Mouse (Mus musculus) stomach, postnatal 0 days (tissue): ENCODE data around the gene Sprn. TPM values are rescaled to one million over a fixed set of nuclear protein-coding genes. Genes with fewer than 3 reads are reported as not detected.

Experiments
- ATAC-seq: fragments of 200-750 bp; cut with Nextera tagmentation; 2 replicates; pipeline ENCODE4 v1.8.0; 2017; ENCODE audit not compliant: low FRiP score, low TSS enrichment
- DNase-seq: peaks from one replicate; pipeline ENCODE4 v3.0.0-alpha.2; 2016; ENCODE audit warnings: low spot score
- H3K27ac ChIP-seq: fragments of 300-500 bp; sonication (generic); replicated peaks from 2 replicates; pipeline ENCODE4 v1.5.1; 2014; ENCODE audit warnings: mild to moderate bottlenecking, control low read depth
- H3K27me3 ChIP-seq: fragments of 300-500 bp; sonication (generic); 2 replicates; pipeline ENCODE4 v1.6.1; 2014; ENCODE audit warnings: low read length; ENCODE audit not compliant: control insufficient read depth, insufficient read depth
- H3K36me3 ChIP-seq: fragments of 300-500 bp; sonication (generic); 2 replicates; pipeline ENCODE4 v1.6.1; 2014; ENCODE audit warnings: low read length, mixed read lengths; ENCODE audit not compliant: control insufficient read depth, insufficient read depth
- H3K4me1 ChIP-seq: fragments of 300-500 bp; sonication (generic); replicated peaks from 2 replicates; pipeline ENCODE4 v1.6.1; 2014; ENCODE audit warnings: antibody characterized with exemption; ENCODE audit not compliant: control insufficient read depth, insufficient read depth
- H3K4me2 ChIP-seq: fragments of 300-500 bp; sonication (generic); replicated peaks from 2 replicates; pipeline ENCODE4 v1.6.1; 2014; ENCODE audit warnings: low read depth, mild to moderate bottlenecking, control low read depth, moderate library complexity
- H3K4me3 ChIP-seq: fragments of 300-500 bp; sonication (generic); 2 replicates; pipeline ENCODE4 v1.5.1; 2014; ENCODE audit warnings: low read depth, low read length, control low read depth
- H3K9ac ChIP-seq: fragments of 300-500 bp; sonication (generic); 2 replicates; pipeline ENCODE4 v1.6.1; 2014; ENCODE audit warnings: mild to moderate bottlenecking, low read length, control low read depth, mixed read lengths
- H3K9me3 ChIP-seq: fragments of 300-500 bp; sonication (generic); 2 replicates; pipeline ENCODE4 v1.6.1; 2016; ENCODE audit warnings: low read length; ENCODE audit not compliant: control insufficient read depth
- CTCF ChIP-seq: IDR thresholded peaks from 2 replicates; pipeline ENCODE4 v1.5.1; 2016; ENCODE audit warnings: antibody characterized with exemption, low read depth, mild to moderate bottlenecking, moderate library complexity
- EP300 ChIP-seq: optimal IDR thresholded peaks from 2 replicates; pipeline ENCODE3; 2016; ENCODE audit warnings: antibody characterized with exemption
- WGBS: fragments of 180-500 bp; shearing (Covaris S2); extraction: QIAGEN DNeasy Blood & Tissue Kit; methylation state at CpG from one replicate; pipeline ENCODE4 v1.1.7; 2014; 5-methylcytosine and 5-hydroxymethylcytosine counted together
- polyA plus RNA-seq: library from polyadenylated mRNA; unstranded; fragments of >200 nt; fragmentation: Nextera tagmentation; extraction: Ambion mirVana; gene quantifications from 2 replicates; pipeline ENCODE4 v1.2.1, GENCODE M21; 2015

The Sprn gene
- polyA plus RNA-seq, 1 experiment from 2014 or later: 0.90 TPM

GRCm38 (mm10) chr7:140101993-140102860 lies 52.5 kb downstream of the Sprn start, which contains the start of gene Fuom:
TSS of gene Fuom (minus strand) at chr7:140102441.
- Histone ChIP-seq H3K9me3 (no peaks in the 10 kb centered on the region), H3K27me3 (no peaks in the 10 kb centered on the region), H3K27ac (0 out of 2 replicates have a peak within 1 kb of the TSS, but pooled peaks have one; percentile 2), H3K9ac (peak within 1 kb of the TSS; percentile 9), H3K36me3 (peaks cover 7% of the 10 kb centered on the region; the same call in 1 of the 2 replicates), H3K4me3 (peak within 1 kb of the TSS; percentile 33), H3K4me2 (peak within 1 kb of the TSS; percentile 54), H3K4me1 (no peaks in the 10 kb centered on the region)
- WGBS: under 1% methylated on average over 30 of the region's 30 CpGs
- ATAC-seq (peak; percentile 94), DNase-seq (peak; percentile 89)
- no peak for TF ChIP-seq EP300
- peak; percentile 17; the same call in 1 of the 2 replicates for TF ChIP-seq CTCF

- Histone ChIP-seq H3K36me3 (peaks cover 7% of the 10 kb centered on the region; the same call in 1 of the 2 replicates), H3K4me1 (no peaks in the 10 kb centered on the region), H3K9ac (peak overlapping the region; percentile 9), H3K27me3 (no peaks in the 10 kb centered on the region), H3K4me2 (peak overlapping the region; percentile 54), H3K27ac (no peak overlapping the region), H3K4me3 (peak overlapping the region; percentile 33), H3K9me3 (no peaks in the 10 kb centered on the region)
- 74% methylated on average over 10 of the region's 10 CpGs for WGBS
- no peak for TF ChIP-seq EP300
- no peak for TF ChIP-seq CTCF
- no peak for DNase-seq
- no peak for ATAC-seq
These were observed 53.2 kb downstream of the Sprn start for GRCm38 (mm10) chr7:140101498-140101897.

Other genes starting within 250 kb of the Sprn start
- 0.13 TPM in 1 of 2 replicates, not detected in the other for gene Utf1, start 211.1 kb downstream of the Sprn start, polyA plus RNA-seq
- gene 6430531B16Rik, start 176.1 kb downstream of the Sprn start, polyA plus RNA-seq: 0.11 and 0.17 TPM in 2 replicates
- gene Adam8, start 162.3 kb downstream of the Sprn start, polyA plus RNA-seq: 0.85 and 1.1 TPM in 2 replicates
- gene Zfp511, start 118.5 kb downstream of the Sprn start, polyA plus RNA-seq: 19.7 and 20.7 TPM in 2 replicates
- 17.7 and 20.1 TPM in 2 replicates for gene Tubgcp2, start 118.2 kb downstream of the Sprn start, polyA plus RNA-seq
- gene Msx3, start 105.8 kb downstream of the Sprn start, polyA plus RNA-seq: 0.04 TPM in 1 of 2 replicates, not detected in the other
- gene Caly, start 72.3 kb downstream of the Sprn start, polyA plus RNA-seq: 4.5 and 5.6 TPM in 2 replicates
- 24.4 and 45.2 TPM in 2 replicates for gene Prap1, start 61.5 kb downstream of the Sprn start, polyA plus RNA-seq
- gene Fuom, start 52.4 kb downstream of the Sprn start, polyA plus RNA-seq: 41.2 and 44.5 TPM in 2 replicates
- gene Paox, start 39.1 kb downstream of the Sprn start, polyA plus RNA-seq: 27.7 and 27.8 TPM in 2 replicates
- 139 and 143 TPM in 2 replicates for gene Echs1, start 38.4 kb downstream of the Sprn start, polyA plus RNA-seq
- gene Mtg1, start 17.3 kb downstream of the Sprn start, polyA plus RNA-seq: 19.8 and 20.6 TPM in 2 replicates
- not detected in 2 replicates for gene Olfr522, start 9.9 kb upstream of the Sprn start, polyA plus RNA-seq
- not detected in 2 replicates for gene Olfr523, start 18.3 kb upstream of the Sprn start, polyA plus RNA-seq
- gene Olfr524, start 51.1 kb upstream of the Sprn start, polyA plus RNA-seq: not detected in 2 replicates
- gene Cd163l1, start 63.4 kb upstream of the Sprn start, polyA plus RNA-seq: 0.11 TPM in 2 replicates
- not detected in 2 replicates for gene 5830411N06Rik, start 92.4 kb upstream of the Sprn start, polyA plus RNA-seq
- 0.02 TPM in 1 of 2 replicates, not detected in the other for gene Olfr525, start 166.0 kb upstream of the Sprn start, polyA plus RNA-seq
- gene Olfr527, start 179.1 kb upstream of the Sprn start, polyA plus RNA-seq: not detected in 2 replicates
- not detected in 2 replicates for gene Olfr60, start 206.8 kb upstream of the Sprn start, polyA plus RNA-seq
- gene Olfr530, start 221.5 kb upstream of the Sprn start, polyA plus RNA-seq: not detected in 2 replicates
- 0.04 TPM in 1 of 2 replicates, not detected in the other for gene Olfr531, start 248.0 kb upstream of the Sprn start, polyA plus RNA-seq